Mouse (Mus musculus) testis, adult 2 months (tissue): ENCODE data around the gene Zfp64.

ENCODE experiments used
- CTCF ChIP-seq: fragments of 200-500 bp; IDR thresholded peaks from 2 replicates; pipeline ENCODE4 v1.5.1; 2012; ENCODE audit warnings: low read depth, mild to moderate bottlenecking, inconsistent platforms, low read length, moderate library complexity; ENCODE audit not compliant: control insufficient read depth, insufficient read depth, insufficient replicate concordance
- POLR2A ChIP-seq: fragments of 200-500 bp; IDR thresholded peaks from 2 replicates; pipeline ENCODE4 v1.6.1; 2012; ENCODE audit warnings: low read depth, mild to moderate bottlenecking, inconsistent platforms, low read length, moderate library complexity; ENCODE audit not compliant: control insufficient read depth

- TF ChIP-seq CTCF (no peak), POLR2A (no peak)
Measured at GRCm38 (mm10) chr2:168860922-168861740, 94.3 kb downstream of the Zfp64 start.
